Mouse (Mus musculus): Measurements from ENCODE around the gene Nckap5. TPM values are rescaled to one million over a fixed set of nuclear protein-coding genes. Genes with fewer than 3 reads are reported as not detected.

Nckap5 gene
- polyA plus RNA-seq (2012), result not detected in 2 replicates

DNA sequence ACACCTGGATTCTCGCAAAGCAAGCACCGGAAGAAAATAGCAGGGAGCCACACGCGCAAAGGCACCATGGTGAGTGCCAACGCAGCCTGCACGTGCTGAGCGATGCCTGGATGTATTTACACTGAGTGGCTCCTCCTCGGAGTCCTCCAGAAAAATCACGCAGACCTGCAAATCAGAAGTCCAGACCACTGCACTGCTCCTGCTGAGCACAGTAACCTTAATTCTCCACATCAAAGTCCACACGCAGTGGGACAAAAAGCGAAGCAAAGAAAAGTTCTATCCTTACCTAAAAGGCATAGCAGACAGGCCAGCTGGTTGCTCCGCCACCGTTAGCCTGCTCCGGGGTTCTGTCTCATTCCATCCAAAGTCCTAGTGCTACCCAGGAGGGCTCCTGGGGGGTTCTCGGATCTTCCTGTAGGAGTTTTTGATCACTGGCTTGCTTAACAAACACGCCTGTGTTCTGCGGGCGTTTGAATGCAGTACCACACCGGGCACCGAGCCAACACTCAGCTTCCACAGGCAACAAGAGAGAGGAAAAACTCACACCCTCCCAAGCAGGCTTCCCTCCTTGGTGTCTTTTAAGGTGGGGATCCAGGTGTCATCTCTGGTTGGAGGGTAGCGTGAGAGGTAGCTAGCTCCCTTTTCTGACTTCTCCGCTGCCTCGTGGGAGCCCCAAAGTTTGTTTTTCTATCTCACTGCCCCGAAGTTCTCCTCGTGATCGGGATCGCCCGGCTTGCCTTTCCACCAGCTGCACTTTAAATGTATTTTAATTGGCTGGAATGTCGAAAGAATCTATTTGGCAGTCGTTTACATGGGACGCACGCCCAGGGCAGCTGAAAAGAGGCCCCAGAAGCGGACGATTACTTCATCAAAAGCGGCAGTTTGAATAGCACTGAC is at the start of gene Nckap5:
Gene Nckap5 (minus strand): TSS at position 769 of the 897 bp plus-strand sequence.
- no peak for TF ChIP-seq GATA1 (IDR thresholded peaks at IDR 0.05; ENCODE audit: low read length)

DNA sequence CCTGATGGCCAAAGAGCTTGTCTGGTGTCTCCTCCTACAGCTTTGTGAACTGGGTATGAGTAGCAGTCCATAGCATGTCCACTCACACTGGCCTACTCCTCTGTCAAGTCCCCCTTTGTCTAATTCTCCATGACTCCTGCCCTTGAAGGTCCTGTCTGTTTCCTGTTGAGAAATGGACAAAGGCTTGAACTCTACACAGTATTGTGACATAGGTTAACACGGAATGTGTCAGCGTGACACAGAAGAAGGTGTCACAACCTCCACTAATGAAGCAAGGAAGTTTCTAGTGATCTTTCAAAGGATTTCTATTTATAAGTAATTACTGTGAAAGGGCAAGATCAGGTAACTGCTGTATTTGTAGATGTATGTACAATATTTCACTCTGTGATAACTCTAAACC is 46.9 kb upstream of the Nckap5 start:
- TF ChIP-seq GATA1 (IDR thresholded peaks at IDR 0.05; ENCODE audit: low read length), result no peak

DNA sequence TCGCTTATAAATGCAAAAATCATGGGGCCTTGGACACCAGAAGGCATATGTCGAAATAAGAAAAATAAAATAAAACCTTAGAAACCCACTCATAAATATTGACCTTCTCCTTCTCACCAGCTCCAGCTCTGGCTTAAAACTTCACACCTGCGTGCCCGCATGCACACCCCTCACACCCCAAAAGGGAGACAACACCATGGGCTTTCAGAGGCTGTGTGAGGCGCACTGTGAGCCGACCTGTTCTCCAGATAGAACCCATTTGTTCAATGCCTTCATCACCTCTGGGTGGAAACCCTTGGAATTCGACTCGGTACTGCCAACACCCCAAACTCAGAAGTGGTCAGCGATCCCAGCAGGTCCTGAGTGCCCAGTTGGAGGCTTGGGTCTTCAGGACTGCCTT is 37.8 kb upstream of the Nckap5 start:
- TF ChIP-seq GATA1 (IDR thresholded peaks at IDR 0.05; ENCODE audit: low read length), result no peak

DNA sequence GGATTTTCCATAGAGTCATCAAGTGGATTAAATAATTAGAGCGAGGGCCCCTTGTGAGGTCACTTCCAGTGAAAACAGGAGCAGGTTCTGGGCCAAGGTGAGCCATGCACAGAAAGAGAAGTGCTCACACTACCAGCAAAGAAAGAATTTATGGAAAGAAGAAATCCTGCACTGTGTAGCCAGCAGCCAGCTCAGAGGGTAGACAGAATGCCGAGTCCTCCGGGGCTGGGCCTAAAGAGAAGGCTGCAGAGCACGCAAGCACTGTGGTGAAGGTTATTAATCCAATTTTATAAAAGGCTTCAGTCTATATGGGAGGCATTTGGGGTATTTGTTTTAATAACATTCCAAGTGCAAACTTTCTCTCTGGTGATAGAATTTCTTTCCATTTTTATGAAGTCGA is 37.3 kb upstream of the Nckap5 start:
- TF ChIP-seq GATA1 (IDR thresholded peaks at IDR 0.05; ENCODE audit: low read length), result no peak

DNA sequence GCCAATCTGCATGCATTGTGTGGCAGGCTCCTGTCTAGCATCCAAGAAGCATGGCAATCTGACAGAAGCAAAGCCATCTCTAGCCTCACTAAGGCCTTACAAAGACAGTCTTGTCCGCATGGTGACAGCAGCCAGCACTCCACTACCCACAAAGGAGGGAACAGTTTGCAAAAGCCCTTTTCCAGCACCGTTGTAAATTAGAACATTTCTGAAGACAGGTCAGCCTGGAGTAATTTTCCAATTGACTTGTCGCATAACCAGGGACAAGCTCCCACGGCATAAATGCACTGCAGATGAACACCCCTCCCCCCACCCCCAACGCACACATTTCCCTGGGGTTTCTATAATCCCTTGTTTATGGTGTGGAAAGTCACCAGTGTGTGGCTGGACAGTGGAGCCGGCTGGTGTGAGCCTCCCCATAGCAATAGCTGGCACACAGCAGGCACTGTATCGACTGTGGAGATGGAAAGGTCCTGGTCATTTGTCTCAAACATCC is 35.0 kb upstream of the Nckap5 start:
- no peak for TF ChIP-seq GATA1 (IDR thresholded peaks at IDR 0.05; ENCODE audit: low read length)

DNA sequence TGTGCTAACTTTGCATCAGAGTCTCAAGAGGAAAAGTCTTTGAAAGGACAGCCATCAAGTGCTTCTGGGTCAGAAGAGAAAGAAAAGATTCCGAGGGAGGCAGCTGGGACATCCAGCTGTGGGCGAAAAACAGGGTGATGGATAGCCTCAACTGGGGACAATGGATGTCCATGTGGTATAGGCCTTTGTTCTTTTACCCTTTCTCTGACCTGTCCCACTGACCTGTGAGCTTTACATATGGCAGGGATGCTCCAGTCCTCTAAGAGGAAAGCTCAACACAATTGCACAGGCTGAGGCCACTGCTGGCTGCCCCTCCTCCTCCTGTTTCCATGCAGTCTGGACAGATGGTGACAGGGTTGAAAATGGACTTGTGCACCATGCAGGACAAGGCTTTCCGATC is 31.2 kb upstream of the Nckap5 start:
- TF ChIP-seq GATA1 (IDR thresholded peaks at IDR 0.05; ENCODE audit: low read length), result no peak

DNA sequence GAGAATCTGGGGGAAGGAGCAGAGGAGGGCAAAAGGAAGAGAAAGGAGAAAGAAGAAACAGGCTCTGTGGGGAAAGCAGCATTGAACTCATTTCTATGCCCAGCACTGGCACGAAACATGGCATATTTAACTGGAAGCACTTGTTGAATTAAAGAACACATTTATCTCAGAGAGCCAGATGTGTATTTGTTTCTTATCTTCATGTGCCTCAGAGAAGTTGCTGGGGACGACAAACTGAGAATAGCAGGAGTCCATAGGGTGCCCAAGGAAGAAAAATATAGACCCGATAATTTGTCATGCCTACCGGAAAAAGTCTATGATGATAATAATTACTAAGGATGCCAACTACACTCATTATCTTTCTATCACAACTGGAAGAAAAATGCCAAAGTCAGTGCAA is 29.9 kb upstream of the Nckap5 start:
- no peak for TF ChIP-seq GATA1 (IDR thresholded peaks at IDR 0.05; ENCODE audit: low read length)

DNA sequence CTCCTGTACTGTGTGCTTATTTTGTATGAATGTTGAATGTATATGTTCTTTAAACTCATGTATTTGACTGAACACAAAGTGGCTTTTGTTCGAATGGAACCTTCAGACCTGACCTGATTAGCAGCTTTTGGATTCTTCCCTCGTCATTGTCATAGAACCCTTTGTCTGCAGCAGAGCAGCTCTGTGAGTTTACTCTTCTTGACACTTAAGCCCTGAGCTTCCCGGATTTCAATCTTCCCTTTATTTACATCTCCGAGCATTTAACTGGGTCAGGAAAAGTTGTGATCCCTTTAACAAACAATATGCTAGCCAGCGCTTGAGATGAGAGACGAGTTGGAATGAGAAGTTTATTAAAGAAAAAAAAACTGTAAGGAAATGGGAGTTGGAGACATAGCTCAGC is 18.9 kb upstream of the Nckap5 start:
- no peak for TF ChIP-seq GATA1 (IDR thresholded peaks at IDR 0.05; ENCODE audit: low read length)

DNA sequence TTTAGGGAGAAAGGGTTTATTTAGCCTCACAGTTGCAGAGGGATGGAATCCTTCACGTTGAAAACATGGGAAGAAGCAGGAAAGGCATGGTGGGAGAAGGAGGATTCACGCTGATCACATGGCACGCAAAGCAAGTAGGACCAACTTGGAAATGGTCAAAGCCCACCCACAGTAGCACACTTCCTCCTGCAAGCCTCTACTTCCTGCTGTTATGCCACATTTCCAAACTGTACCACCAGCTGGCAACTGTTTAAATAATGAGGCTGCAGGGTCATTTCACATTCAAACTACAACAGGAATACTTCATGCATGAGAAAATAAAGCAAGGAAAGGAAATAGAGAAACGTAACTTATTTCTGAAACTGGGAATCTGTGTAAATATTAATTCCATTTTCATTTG is 15.7 kb upstream of the Nckap5 start:
- TF ChIP-seq GATA1 (IDR thresholded peaks at IDR 0.05; ENCODE audit: low read length), result no peak

DNA sequence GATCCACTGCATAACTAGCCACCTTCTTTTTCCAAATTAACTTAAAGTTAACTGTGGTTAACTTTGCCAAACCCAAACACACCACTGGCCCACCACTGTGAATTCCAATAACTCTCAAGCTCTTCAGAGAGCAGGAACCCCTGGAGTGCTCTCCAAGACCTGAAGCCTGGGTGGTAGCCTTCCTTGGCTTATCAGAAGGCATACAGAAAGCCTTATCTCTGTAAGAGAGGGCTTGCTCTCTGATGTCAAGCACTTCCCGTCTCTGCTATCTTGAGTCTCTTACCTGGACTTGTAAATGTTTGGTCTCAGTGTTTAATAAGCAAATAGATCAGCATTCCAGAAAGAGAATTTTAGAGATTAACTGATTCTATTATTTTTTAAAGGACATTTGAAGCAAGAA is 2.3 kb upstream of the Nckap5 start:
- no peak for TF ChIP-seq GATA1 (IDR thresholded peaks at IDR 0.05; ENCODE audit: low read length)

DNA sequence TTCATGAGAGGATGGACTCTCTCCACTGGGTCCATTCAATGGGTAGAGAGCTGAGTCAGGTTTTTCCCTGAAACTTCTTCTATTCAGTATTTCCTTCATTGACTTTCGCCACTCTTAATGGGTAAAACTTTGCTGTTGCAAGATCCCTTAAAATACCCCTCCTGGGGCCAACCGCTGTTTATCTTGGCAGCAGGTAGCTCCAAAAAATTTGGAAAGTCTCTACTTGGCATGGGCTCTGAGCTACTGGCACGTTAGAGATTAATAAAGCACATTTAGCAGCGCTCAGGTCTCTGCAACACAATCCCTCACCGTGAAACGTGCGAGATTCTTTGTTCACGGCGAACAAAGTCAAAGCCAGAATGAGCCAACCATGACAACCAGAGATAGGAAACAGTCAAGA is 1.6 kb downstream of the Nckap5 start:
- no peak for TF ChIP-seq GATA1 (IDR thresholded peaks at IDR 0.05; ENCODE audit: low read length)

DNA sequence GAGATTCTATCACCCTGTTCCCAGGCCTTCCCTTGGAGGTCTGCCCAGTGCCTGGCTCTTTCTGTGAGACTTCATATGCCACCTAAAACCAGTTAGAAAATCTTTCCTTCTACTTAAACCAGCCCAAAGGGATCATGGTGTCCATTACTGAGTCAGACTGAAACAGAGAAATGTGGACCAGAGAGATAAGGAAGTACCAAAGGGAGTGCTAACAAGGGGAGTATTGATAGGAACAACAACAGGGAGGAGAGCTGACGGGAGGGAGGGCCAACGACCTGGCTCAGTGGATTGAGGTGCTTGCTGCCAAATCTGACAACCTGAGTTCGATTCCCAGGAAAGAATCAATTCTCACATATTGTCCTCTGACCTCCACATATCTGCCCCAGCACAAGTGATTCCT is 5.8 kb downstream of the Nckap5 start:
- TF ChIP-seq GATA1 (IDR thresholded peaks at IDR 0.05; ENCODE audit: low read length), result no peak

DNA sequence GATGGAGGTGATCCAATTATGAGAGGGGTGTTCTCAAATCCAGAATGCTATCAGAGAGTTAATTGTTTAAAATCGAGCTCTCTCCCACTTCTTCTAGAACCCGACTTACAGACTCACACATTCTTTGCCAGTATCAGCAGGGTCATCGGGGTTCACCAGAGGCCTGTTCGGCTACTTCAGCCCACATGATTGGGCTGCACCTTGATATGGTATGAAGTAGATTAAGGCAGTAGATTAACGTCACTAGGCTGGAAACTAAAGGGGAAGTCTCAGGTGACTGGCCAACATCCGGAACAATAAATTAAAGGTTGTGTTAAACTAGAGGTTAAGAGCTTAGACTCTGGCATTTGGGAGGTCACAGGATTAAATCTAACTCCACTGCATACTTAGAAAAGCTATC is 8.4 kb downstream of the Nckap5 start:
- no peak for TF ChIP-seq GATA1 (IDR thresholded peaks at IDR 0.05; ENCODE audit: low read length)

DNA sequence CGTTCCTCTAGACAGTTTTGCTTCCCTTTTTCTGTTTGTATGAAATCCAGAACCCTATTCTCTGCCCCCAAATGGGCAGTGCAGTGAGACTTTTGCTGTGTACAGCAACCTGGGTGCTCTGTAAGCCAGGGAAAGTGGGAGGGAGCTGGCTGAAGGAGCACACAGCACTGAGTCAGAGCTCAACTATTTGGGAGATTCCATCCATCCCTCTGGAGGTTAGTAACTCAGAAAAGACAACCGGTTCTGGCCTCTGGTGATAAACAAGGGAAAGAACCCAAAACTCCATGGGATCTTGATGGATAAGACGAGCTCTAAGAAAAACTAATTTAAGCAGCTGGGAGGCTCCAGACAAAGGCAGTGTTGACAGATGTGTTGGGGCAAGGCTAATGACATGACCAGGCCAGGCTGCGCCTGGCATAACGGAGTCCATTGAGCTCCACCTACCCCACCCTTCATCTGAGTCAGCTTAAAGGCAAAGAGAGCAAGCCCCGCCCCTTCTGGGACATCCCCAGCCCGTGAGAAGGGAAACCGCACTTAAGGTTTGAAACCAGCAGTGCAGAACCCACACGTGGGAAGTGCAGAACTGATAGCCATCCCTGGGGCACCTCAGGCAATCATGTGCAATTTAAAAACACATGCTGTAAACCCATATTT is 13.1 kb downstream of the Nckap5 start:
- TF ChIP-seq GATA1 (IDR thresholded peaks at IDR 0.05; ENCODE audit: low read length), result no peak

DNA sequence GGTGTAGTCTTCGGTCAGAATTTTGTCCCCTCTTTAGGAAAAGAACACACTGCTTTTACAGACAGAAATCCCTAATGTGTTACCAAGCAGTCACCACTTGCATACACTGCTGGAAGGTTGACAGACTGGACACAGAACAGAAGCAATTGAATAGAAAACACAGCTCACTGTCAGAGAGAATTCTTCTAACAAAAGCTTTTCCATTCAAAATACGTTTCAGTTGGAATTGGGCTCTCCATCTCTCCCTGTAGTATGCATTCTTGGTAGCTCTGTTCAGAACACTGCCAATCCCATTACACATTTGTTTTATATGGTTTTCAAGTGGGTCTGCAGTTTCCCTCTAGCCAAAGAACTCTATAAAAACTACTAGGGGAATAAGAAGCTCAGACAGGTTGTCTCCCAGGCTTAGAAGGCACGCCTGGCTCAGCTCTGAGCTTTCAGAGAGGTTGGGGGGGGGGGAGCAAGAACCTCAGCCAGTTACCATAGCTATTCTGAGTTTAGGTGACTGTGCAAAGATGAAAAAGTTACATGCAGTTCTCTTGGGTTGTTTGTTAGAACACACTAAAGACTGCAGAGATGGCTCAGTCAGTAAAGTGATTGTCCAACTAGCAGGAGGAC is 23.5 kb downstream of the Nckap5 start:
- no peak for TF ChIP-seq GATA1 (IDR thresholded peaks at IDR 0.05; ENCODE audit: low read length)

DNA sequence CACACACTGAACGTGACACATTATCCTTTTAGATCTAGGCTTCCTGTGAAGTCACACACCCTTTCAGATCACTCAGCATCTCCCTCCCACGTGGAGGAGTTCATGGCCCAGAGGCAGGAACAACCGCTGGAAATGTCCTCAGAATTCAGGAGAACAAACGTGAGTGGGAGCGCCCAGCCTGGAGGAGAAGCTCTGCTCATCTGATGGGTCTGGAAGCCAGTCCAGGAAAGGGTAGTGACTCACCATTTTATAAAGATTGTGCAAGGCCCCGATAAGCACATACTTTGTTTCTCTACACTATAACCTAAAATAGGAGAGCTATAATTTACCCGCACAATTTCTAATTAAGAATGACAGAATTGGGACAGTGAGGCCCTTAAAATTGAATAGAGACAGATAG is 24.1 kb downstream of the Nckap5 start:
- TF ChIP-seq GATA1 (IDR thresholded peaks at IDR 0.05; ENCODE audit: low read length), result no peak

All from G1E-ER4 (cell line).